In genomic region chr9:84900643-84901042, GRCm38 (mm10) we compare ENCODE assay signal across 12 mouse cellular contexts.
DNase-seq lines count a peak whose midpoint lies in the region; TF ChIP-seq lines count a peak whose summit lies in the region.
"Had no signal": no experiment of that assay in that cellular context is flagged by ENCODE, and none has a peak within 500 bp of the region (broad histone marks: within the 10 kb centered on the region; RNA-seq: fewer than 3 reads in every experiment).

No protein-coding gene starts in this region.

- 78% methylated on average over 2 of the region's 2 CpGs for WGBS in midbrain, embryonic 10.5 days

- no peak overlapping the region for H3K27ac ChIP-seq in midbrain, embryonic 10.5 days (replicated peaks)
- H3K27ac ChIP-seq: heart, adult 2 months had no signal

- H3K4me3 ChIP-seq in midbrain, embryonic 10.5 days = no peak overlapping the region
- H3K4me3 ChIP-seq: heart, adult 2 months had no signal

- TF ChIP-seq CTCF in brain, embryonic 14.5 days (IDR thresholded peaks at IDR 0.05; ENCODE audit: borderline replicate concordance, extremely low read depth, insufficient read depth, insufficient read length) = no peak

- H3K4me1 ChIP-seq in midbrain, embryonic 10.5 days = 0 out of 2 replicates have a peak, but pooled peaks cover 2% of the 10 kb centered on the region

- peak; percentile 55 to 59 for DNase-seq in cerebellum, postnatal 14 days
- DNase-seq in cerebellum, adult 8-10 months = no peak
- DNase-seq in kidney, postnatal 10 days = peak; percentile 32
- no peak for DNase-seq in kidney, postnatal 14 days
- DNase-seq in ovary, adult 18-20 months (ENCODE audit: low spot score) = peak; percentile 39
- no peak for DNase-seq in ovary, postnatal 10 days (ENCODE audit: low spot score)
- peak; percentile 34 for DNase-seq in brain, embryonic 14.5 days (ENCODE audit: low read depth)
- DNase-seq in midbrain, embryonic 10.5 days (ENCODE audit: low spot score) = no peak
- DNase-seq: B cell, adult 2 months; embryo, embryonic 11 days; heart, adult 2 months; heart, postnatal 36 days had no signal

- no peaks in the 10 kb centered on the region for H3K36me3 ChIP-seq in midbrain, embryonic 10.5 days

- TF ChIP-seq POLR2A in brain, embryonic 14.5 days (IDR thresholded peaks at IDR 0.05; ENCODE audit: borderline replicate concordance, extremely low read depth, insufficient read depth, insufficient read length, poor library complexity, severe bottlenecking) = no peak

- no peaks in the 10 kb centered on the region for H3K9me3 ChIP-seq in midbrain, embryonic 10.5 days (replicated peaks)

- H3K27me3 ChIP-seq in midbrain, embryonic 10.5 days (ENCODE audit: low read depth, poor library complexity, severe bottlenecking) = no peaks in the 10 kb centered on the region

Comparison
In these comparisons a context has a peak if more than half of its experiments do, and no peak if none do; other contexts are left out.
1. DNase-seq: peak in cerebellum, postnatal 14 days (2 of 2), kidney, postnatal 10 days (single experiment), ovary, adult 18-20 months (single experiment) and brain, embryonic 14.5 days (single experiment); none in cerebellum, adult 8-10 months (single experiment), kidney, postnatal 14 days (single experiment), ovary, postnatal 10 days (single experiment) and midbrain, embryonic 10.5 days (single experiment).